Mouse (Mus musculus): ENCODE results near the gene Atp1a3.

DNA sequence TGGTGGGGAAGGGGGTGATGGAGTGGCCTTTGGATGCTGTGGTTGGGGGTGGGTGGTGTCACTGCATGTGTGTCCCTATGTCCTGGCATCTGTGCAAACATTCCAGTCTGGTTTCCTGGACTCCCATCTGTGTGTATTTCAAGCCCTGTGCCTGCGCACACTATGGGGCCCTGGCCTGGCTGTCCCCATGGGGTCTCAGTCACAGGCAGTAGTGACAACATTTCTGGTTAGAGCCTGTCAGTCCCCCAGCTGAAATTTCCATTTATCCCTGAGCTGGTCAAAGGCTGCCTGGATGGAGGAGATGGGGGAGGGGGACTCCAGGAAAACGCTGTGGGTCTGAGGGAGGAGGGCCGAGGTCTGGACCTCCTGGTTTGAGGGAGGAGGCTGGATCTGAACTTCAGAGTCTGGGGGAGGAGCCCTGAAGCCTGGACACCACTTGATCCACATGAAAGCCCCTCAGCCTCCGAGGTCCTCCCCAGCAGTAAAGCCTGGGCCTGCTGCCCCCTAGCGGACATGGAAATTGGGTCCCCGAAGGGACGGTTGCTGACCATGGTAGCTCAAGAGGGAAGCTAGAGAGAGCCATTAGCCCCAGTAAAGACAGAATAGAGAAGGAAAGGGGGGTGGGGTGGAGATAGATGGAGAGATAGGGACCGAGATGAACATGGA is 55.7 kb downstream of the Atp1a3 start:
- TF ChIP-seq POLR2A (IDR thresholded peaks at IDR 0.05; ENCODE audit: borderline replicate concordance, control insufficient read depth, low read depth, low read length) (no peak), CTCF (IDR thresholded peaks at IDR 0.05; ENCODE audit: control insufficient read depth, insufficient read depth, low read length) (peak; percentile 86)

Measured in bone marrow, adult 2 months (tissue).